Comparison of ENCODE assay signal across 10 mouse cellular contexts in the genomic region with DNA sequence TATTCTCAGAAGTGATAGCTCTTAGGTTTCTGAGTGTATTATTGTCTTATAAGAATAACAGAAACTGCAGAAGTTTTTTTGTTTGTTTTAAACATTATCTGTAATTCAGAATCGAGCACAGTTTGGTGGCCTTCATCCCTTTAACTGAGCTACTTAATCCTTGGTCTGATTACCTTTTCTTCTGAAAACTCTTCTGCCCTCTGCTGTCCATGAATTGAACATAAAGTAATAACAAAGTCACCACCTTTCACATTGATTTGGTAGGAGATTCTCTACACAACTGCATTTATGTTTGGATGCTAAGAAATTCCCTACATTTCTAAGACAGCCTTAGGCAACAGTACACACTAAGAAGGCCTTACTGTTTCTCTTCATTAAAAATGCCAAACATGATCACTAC. TPM values are rescaled to one million over a fixed set of nuclear protein-coding genes. Genes with fewer than 3 reads are reported as not detected.
DNase-seq lines count a peak whose midpoint lies in the region; ATAC-seq and TF ChIP-seq lines count a peak whose summit lies in the region.
"Had no signal": no experiment of that assay in that cellular context is flagged by ENCODE, and none has a peak within 500 bp of the region (broad histone marks: within the 10 kb centered on the region; RNA-seq: fewer than 3 reads in every experiment).

No protein-coding gene starts in this region.

- ATAC-seq in kidney, postnatal 0 days (replicated peaks; ENCODE audit: low FRiP score, low read depth): no peak
- ATAC-seq in kidney, embryonic 15.5 days (replicated peaks; ENCODE audit: low FRiP score): no peak

- H3K4me2 ChIP-seq in kidney, postnatal 0 days (ENCODE audit: low read length): no peak overlapping the region
- H3K4me2 ChIP-seq in kidney, embryonic 15.5 days: no peak overlapping the region
- H3K4me2 ChIP-seq in CH12.LX (ENCODE audit: insufficient read depth, low read depth, poor library complexity, severe bottlenecking): no peak overlapping the region

- H3K4me1 ChIP-seq in kidney, postnatal 0 days (replicated peaks; ENCODE audit: insufficient read depth, low read length): no peaks in the 10 kb centered on the region
- peaks cover 8% of the 10 kb centered on the region for H3K4me1 ChIP-seq in kidney, embryonic 15.5 days
- H3K4me1 ChIP-seq in CH12.LX (ENCODE audit: control insufficient read depth in 1 of 2, insufficient read depth in 2 of 2): peaks cover 3 to 12% of the 10 kb centered on the region in 2 experiments; a peak in 2 of 4 replicates

- in situ Hi-C loops in CH12.LX (cut with MboI; ENCODE audit: low pct_ligation_motif_present, low pct_unique_long_range_greater_than_20kb, low sequenced_read_pairs): loop anchor here (5.0 to 25.0 kb wide), 3 partner anchors 88 to 383 kb away; no protein-coding TSS in a partner anchor

- no peaks in the 10 kb centered on the region for H3K36me3 ChIP-seq in kidney, postnatal 0 days (ENCODE audit: insufficient read depth, low read length)
- no peaks in the 10 kb centered on the region for H3K36me3 ChIP-seq in kidney, embryonic 15.5 days
- no peaks in the 10 kb centered on the region for H3K36me3 ChIP-seq in CH12.LX (replicated peaks in 1 of 2; ENCODE audit: control insufficient read depth in 1 of 2, insufficient read depth in 1 of 2, low read length in 1 of 2)

- TF ChIP-seq EP300 in CH12.LX (IDR thresholded peaks at IDR 0.05; ENCODE audit: low read length): no peak

- H3K27me3 ChIP-seq in kidney, postnatal 0 days (ENCODE audit: insufficient read depth, low read length): no peaks in the 10 kb centered on the region
- H3K27me3 ChIP-seq in kidney, embryonic 15.5 days: peaks cover 4% of the 10 kb centered on the region; the same call in 1 of the 2 replicates
- no peaks in the 10 kb centered on the region for H3K27me3 ChIP-seq in CH12.LX (replicated peaks)

- dilution Hi-C loops in CH12.LX (cut with MboI; ENCODE audit: extremely low pct_ligation_motif_present, extremely low pct_unique_long_range_greater_than_20kb, low sequenced_read_pairs): no loop called here

- WGBS in kidney, postnatal 0 days: 13% methylated on average over 1 of the region's 1 CpGs
- WGBS in kidney, embryonic 15.5 days: 24% methylated on average over 1 of the region's 1 CpGs

- no peaks in the 10 kb centered on the region for H3K9me3 ChIP-seq in kidney, postnatal 0 days (replicated peaks; ENCODE audit: low read length)
- no peaks in the 10 kb centered on the region for H3K9me3 ChIP-seq in kidney, embryonic 15.5 days (replicated peaks)
- peaks cover 2% of the 10 kb centered on the region for H3K9me3 ChIP-seq in CH12.LX (replicated peaks; ENCODE audit: low read length)

- TF ChIP-seq CTCF in kidney, postnatal 0 days (IDR thresholded peaks at IDR 0.05; ENCODE audit: low read depth): peak; percentile 72
- TF ChIP-seq CTCF in CH12.LX (conservative IDR thresholded peaks at IDR 0.05 in 1 of 2, IDR thresholded peaks at IDR 0.05 in 1 of 2; ENCODE audit: low read depth in 2 of 2, low read length in 2 of 2): peak in 1 of 2 experiments; percentile 86; a peak in 2 of 4 replicates

- TF ChIP-seq POLR2A in CH12.LX (IDR thresholded peaks at IDR 0.05; ENCODE audit: low read depth, low read length): no peak

- peak; percentile 17 to 72 for DNase-seq in cerebellum, postnatal 10 days
- no peak for DNase-seq in cerebellum, adult 8-10 months
- DNase-seq in kidney, postnatal 0 days (ENCODE audit: low spot score): peak; percentile 77
- peak; percentile 68 for DNase-seq in CH12.LX (ENCODE audit: extremely low read depth)
- peak; percentile 34 for DNase-seq in lung, postnatal 10 days
- DNase-seq in right cerebral cortex, postnatal 36 days (ENCODE audit: low spot score in 2 of 2): no peak
- DNase-seq in cerebellum, adult 9-11 months: no peak
- DNase-seq: layer of hippocampus, adult 9-11 months had no signal

- no peak overlapping the region for H3K27ac ChIP-seq in kidney, postnatal 0 days
- no peak overlapping the region for H3K27ac ChIP-seq in kidney, embryonic 15.5 days
- no peak overlapping the region for H3K27ac ChIP-seq in CH12.LX (ENCODE audit: insufficient read depth, low read depth)
- H3K27ac ChIP-seq: macrophage had no signal

- no peak overlapping the region for H3K4me3 ChIP-seq in kidney, postnatal 0 days (replicated peaks; ENCODE audit: low read depth, low read length)
- H3K4me3 ChIP-seq in kidney, embryonic 15.5 days (replicated peaks): no peak overlapping the region
- H3K4me3 ChIP-seq in CH12.LX (replicated peaks in 1 of 3; ENCODE audit: low read depth in 2 of 3, low read length in 2 of 3, poor library complexity in 1 of 3): no peak overlapping the region

- peaks cover 1% of the 10 kb centered on the region; the same call in 1 of the 2 replicates for H3K79me2 ChIP-seq in CH12.LX (replicated peaks; ENCODE audit: control insufficient read depth, extremely low read depth, insufficient read depth, poor library complexity, severe bottlenecking)

- H3K9ac ChIP-seq in kidney, postnatal 0 days (ENCODE audit: low read depth, low read length): no peak overlapping the region
- no peak overlapping the region for H3K9ac ChIP-seq in kidney, embryonic 15.5 days
- H3K9ac ChIP-seq in CH12.LX (ENCODE audit: insufficient read depth, low read depth): no peak overlapping the region

- peak; percentile 88 for TF ChIP-seq RAD21 in CH12.LX (IDR thresholded peaks at IDR 0.05; ENCODE audit: low read depth, low read length)

TF ChIP-seq in CH12.LX, 34 proteins besides CTCF, POLR2A, EP300 and RAD21:
- TF ChIP-seq ZC3H11A (IDR thresholded peaks at IDR 0.05; ENCODE audit: low read depth, low read length): peak; percentile 88
- no peak for TF ChIP-seq ZNF384 (IDR thresholded peaks at IDR 0.05; ENCODE audit: low read depth, low read length)
- TF ChIP-seq SMC3 (IDR thresholded peaks at IDR 0.05; ENCODE audit: low read depth, low read length): peak; percentile 97
- no peak for TF ChIP-seq USF2 (conservative IDR thresholded peaks at IDR 0.05; ENCODE audit: low read depth, low read length)
- no peak for TF ChIP-seq JUN (IDR thresholded peaks at IDR 0.05; ENCODE audit: insufficient read depth, low read depth, low read length)
TF ChIP-seq in CH12.LX: peak in this region for 2.

RNA-seq across cellular contexts. Expression of a gene that starts 3.9 kb away (rescaled TPM):
- polyA plus RNA-seq in kidney, postnatal 0 days (2015; fragmentation: Nextera tagmentation; extraction: Ambion mirVana): 0.09 TPM in 1 of 2 replicates, not detected in the other
- not detected in 2 replicates for polyA plus RNA-seq in kidney, embryonic 15.5 days (2015; fragmentation: Nextera tagmentation; extraction: Ambion mirVana)
- not detected in 2 replicates for total RNA-seq in CH12.LX (2012; rRNA removed)
- 0.17 and 0.27 TPM in 2 replicates for total RNA-seq in CH12.LX (2014; rRNA removed)
- polyA plus RNA-seq in CH12.LX (2012; ENCODE audit: insufficient read length, low read depth): 0.21 and 0.57 TPM in 2 replicates
- polyA plus RNA-seq: macrophage had no signal

RNA-seq across cellular contexts. Expression of a gene that starts 4.1 kb away (rescaled TPM):
- 4.9 and 5.1 TPM in 2 replicates for polyA plus RNA-seq in kidney, postnatal 0 days (2015; fragmentation: Nextera tagmentation; extraction: Ambion mirVana)
- 6.2 and 6.4 TPM in 2 replicates for polyA plus RNA-seq in kidney, embryonic 15.5 days (2015; fragmentation: Nextera tagmentation; extraction: Ambion mirVana)
- total RNA-seq in CH12.LX (2012; rRNA removed) (16.0 and 16.1 TPM in 2 replicates), CH12.LX (2014; rRNA removed) (30.6 and 32.1 TPM in 2 replicates)
- 12.5 and 13.4 TPM in 2 replicates for polyA plus RNA-seq in CH12.LX (2012; ENCODE audit: insufficient read length, low read depth)

RNA-seq across cellular contexts. Expression of a gene that starts 48.2 kb away (rescaled TPM):
- 11.1 and 11.9 TPM in 2 replicates for polyA plus RNA-seq in kidney, postnatal 0 days (2015; fragmentation: Nextera tagmentation; extraction: Ambion mirVana)
- 3.2 and 3.3 TPM in 2 replicates for polyA plus RNA-seq in kidney, embryonic 15.5 days (2015; fragmentation: Nextera tagmentation; extraction: Ambion mirVana)
- 7.9 and 10.4 TPM in 2 replicates for total RNA-seq in CH12.LX (2012; rRNA removed)
- 0.59 and 0.61 TPM in 2 replicates for total RNA-seq in CH12.LX (2014; rRNA removed)
- polyA plus RNA-seq in CH12.LX (2012; ENCODE audit: insufficient read length, low read depth): 0.41 and 0.48 TPM in 2 replicates

Comparison
In these comparisons a context has a peak if more than half of its experiments do, and no peak if none do; other contexts are left out.
1. DNase-seq: peak in cerebellum, postnatal 10 days (2 of 2), kidney, postnatal 0 days (single experiment), CH12.LX (single experiment) and lung, postnatal 10 days (single experiment); none in cerebellum, adult 8-10 months (single experiment), right cerebral cortex, postnatal 36 days (0 of 2) and cerebellum, adult 9-11 months (single experiment).